Mouse (Mus musculus): ENCODE data around the gene Pald1. TPM values are rescaled to one million over a fixed set of nuclear protein-coding genes. Genes with fewer than 3 reads are reported as not detected.

Pald1 gene
- not detected in 2 replicates for total RNA-seq (2017)

GRCm38 (mm10) chr10:61383021-61383714, at the start of gene Pald1:
Gene Pald1 (minus strand): TSS chr10:61383530.
- no peak for ATAC-seq (ENCODE audit: extremely low read depth, insufficient number of reproducible peaks, low FRiP score, poor library complexity, severe bottlenecking)

- no peak for ATAC-seq (ENCODE audit: extremely low read depth, insufficient number of reproducible peaks, low FRiP score, poor library complexity, severe bottlenecking)
Observed at GRCm38 (mm10) chr10:61431375-61431774, 48.0 kb upstream of the Pald1 start.

GRCm38 (mm10) chr10:61429043-61429442, 45.7 kb upstream of the Pald1 start:
- ATAC-seq (ENCODE audit: extremely low read depth, insufficient number of reproducible peaks, low FRiP score, poor library complexity, severe bottlenecking): no peak

GRCm38 (mm10) chr10:61428416-61428815, 45.1 kb upstream of the Pald1 start:
- no peak for ATAC-seq (ENCODE audit: extremely low read depth, insufficient number of reproducible peaks, low FRiP score, poor library complexity, severe bottlenecking)

GRCm38 (mm10) chr10:61427951-61428350, 44.6 kb upstream of the Pald1 start:
- ATAC-seq (ENCODE audit: extremely low read depth, insufficient number of reproducible peaks, low FRiP score, poor library complexity, severe bottlenecking): no peak

- no peak for ATAC-seq (ENCODE audit: extremely low read depth, insufficient number of reproducible peaks, low FRiP score, poor library complexity, severe bottlenecking)
Observed at GRCm38 (mm10) chr10:61426251-61426757, 43.0 kb upstream of the Pald1 start.

GRCm38 (mm10) chr10:61425047-61425446, 41.7 kb upstream of the Pald1 start:
- no peak for ATAC-seq (ENCODE audit: extremely low read depth, insufficient number of reproducible peaks, low FRiP score, poor library complexity, severe bottlenecking)

- no peak for ATAC-seq (ENCODE audit: extremely low read depth, insufficient number of reproducible peaks, low FRiP score, poor library complexity, severe bottlenecking)
Observed at GRCm38 (mm10) chr10:61424500-61424899, 41.2 kb upstream of the Pald1 start.

GRCm38 (mm10) chr10:61423289-61423688, 40.0 kb upstream of the Pald1 start:
- ATAC-seq (ENCODE audit: extremely low read depth, insufficient number of reproducible peaks, low FRiP score, poor library complexity, severe bottlenecking): no peak

- ATAC-seq (ENCODE audit: extremely low read depth, insufficient number of reproducible peaks, low FRiP score, poor library complexity, severe bottlenecking): no peak
Observed at GRCm38 (mm10) chr10:61422861-61423260, 39.5 kb upstream of the Pald1 start.

- ATAC-seq (ENCODE audit: extremely low read depth, insufficient number of reproducible peaks, low FRiP score, poor library complexity, severe bottlenecking): no peak
Observed at GRCm38 (mm10) chr10:61420011-61420410, 36.7 kb upstream of the Pald1 start.

- no peak for ATAC-seq (ENCODE audit: extremely low read depth, insufficient number of reproducible peaks, low FRiP score, poor library complexity, severe bottlenecking)
Observed at GRCm38 (mm10) chr10:61419146-61419545, 35.8 kb upstream of the Pald1 start.

- no peak for ATAC-seq (ENCODE audit: extremely low read depth, insufficient number of reproducible peaks, low FRiP score, poor library complexity, severe bottlenecking)
Observed at GRCm38 (mm10) chr10:61418131-61418900, 35.0 kb upstream of the Pald1 start.

- ATAC-seq (ENCODE audit: extremely low read depth, insufficient number of reproducible peaks, low FRiP score, poor library complexity, severe bottlenecking): no peak
Observed at GRCm38 (mm10) chr10:61417672-61418071, 34.3 kb upstream of the Pald1 start, which contains the start of gene Nodal. Gene Nodal (plus strand): TSS chr10:61417972.

GRCm38 (mm10) chr10:61417046-61417445, 33.7 kb upstream of the Pald1 start:
- ATAC-seq (ENCODE audit: extremely low read depth, insufficient number of reproducible peaks, low FRiP score, poor library complexity, severe bottlenecking): no peak

GRCm38 (mm10) chr10:61416561-61416960, 33.2 kb upstream of the Pald1 start:
- ATAC-seq (ENCODE audit: extremely low read depth, insufficient number of reproducible peaks, low FRiP score, poor library complexity, severe bottlenecking): no peak

GRCm38 (mm10) chr10:61415890-61416289, 32.6 kb upstream of the Pald1 start:
- ATAC-seq (ENCODE audit: extremely low read depth, insufficient number of reproducible peaks, low FRiP score, poor library complexity, severe bottlenecking): no peak

GRCm38 (mm10) chr10:61415240-61415639, 31.9 kb upstream of the Pald1 start:
- no peak for ATAC-seq (ENCODE audit: extremely low read depth, insufficient number of reproducible peaks, low FRiP score, poor library complexity, severe bottlenecking)

GRCm38 (mm10) chr10:61412910-61413625, 29.7 kb upstream of the Pald1 start:
- ATAC-seq (ENCODE audit: extremely low read depth, insufficient number of reproducible peaks, low FRiP score, poor library complexity, severe bottlenecking): no peak

Data from neutrophil, adult 5-6 weeks (primary cell).